Mouse (Mus musculus) hindbrain, embryonic 11.5 days (tissue): ENCODE measurements around the gene Itpripl2. TPM values are rescaled to one million over a fixed set of nuclear protein-coding genes. Genes with fewer than 3 reads are reported as not detected.

Experiments
- ATAC-seq: fragments of 200-750 bp; cut with Nextera tagmentation; 2 replicates; pipeline ENCODE4 v1.8.0; 2017; ENCODE audit warnings: mild to moderate bottlenecking, moderate TSS enrichment, moderate library complexity; ENCODE audit not compliant: low FRiP score
- DNase-seq: peaks from one replicate; pipeline ENCODE4 v3.0.0-alpha.2; 2015; ENCODE audit warnings: low spot score
- H3K27ac ChIP-seq: fragments of 300-500 bp; sonication (generic); 2 replicates; pipeline ENCODE4 v1.5.1; 2014; ENCODE audit warnings: mild to moderate bottlenecking, low read depth, low read length
- H3K27me3 ChIP-seq: fragments of 300-500 bp; sonication (generic); 2 replicates; pipeline ENCODE4 v1.6.1; 2014; ENCODE audit warnings: mild to moderate bottlenecking, low read length, moderate library complexity, mixed read lengths; ENCODE audit not compliant: control insufficient read depth, insufficient read depth
- H3K36me3 ChIP-seq: fragments of 300-500 bp; sonication (generic); 2 replicates; pipeline ENCODE4 v1.6.1; 2014; ENCODE audit warnings: mild to moderate bottlenecking, low read length, moderate library complexity, mixed read lengths; ENCODE audit not compliant: control insufficient read depth, insufficient read depth
- H3K4me1 ChIP-seq: fragments of 300-500 bp; sonication (generic); replicated peaks from 2 replicates; pipeline ENCODE4 v1.6.1; 2014; ENCODE audit warnings: low read length, mixed read lengths; ENCODE audit not compliant: control insufficient read depth, insufficient read depth
- H3K4me2 ChIP-seq: fragments of 300-500 bp; sonication (generic); replicated peaks from 2 replicates; pipeline ENCODE4 v1.6.1; 2014; ENCODE audit warnings: mild to moderate bottlenecking, low read depth, low read length
- H3K4me3 ChIP-seq: fragments of 300-500 bp; sonication (generic); 2 replicates; pipeline ENCODE4 v1.5.1; 2014; ENCODE audit warnings: low read depth, low read length
- H3K9ac ChIP-seq: fragments of 300-500 bp; sonication (generic); 2 replicates; pipeline ENCODE4 v1.6.1; 2014; ENCODE audit warnings: low read depth, low read length
- H3K9me3 ChIP-seq: fragments of 300-500 bp; sonication (generic); 2 replicates; pipeline ENCODE4 v1.6.1; 2016; ENCODE audit warnings: low read length; ENCODE audit not compliant: control insufficient read depth
- WGBS: fragments of 180-500 bp; shearing (Covaris S2); extraction: QIAGEN DNeasy Blood & Tissue Kit; methylation state at CpG from one replicate; pipeline ENCODE4 v1.1.7; 2014; 5-methylcytosine and 5-hydroxymethylcytosine counted together
- polyA plus RNA-seq: library from polyadenylated mRNA; unstranded; fragments of >200 nt; fragmentation: Nextera tagmentation; extraction: Ambion mirVana; gene quantifications from 2 replicates; pipeline ENCODE4 v1.2.1, GENCODE M21; 2014

Gene Itpripl2
- polyA plus RNA-seq, 1 experiment from 2014 or later, result 1.4 TPM

- DNase-seq, result peak; percentile 68
These were observed 54.5 kb downstream of the Itpripl2 start for GRCm38 (mm10) chr7:118437101-118437802.

More at GRCm38 (mm10) chr7:118437101-118437802, 54.5 kb downstream of the Itpripl2 start:
- H3K27me3 ChIP-seq, result no peaks in the 10 kb centered on the region
- H3K9me3 ChIP-seq, result no peaks in the 10 kb centered on the region
- H3K27ac ChIP-seq, result no peak overlapping the region
- no peak for ATAC-seq
- H3K4me3 ChIP-seq, result no peak overlapping the region
- no peak overlapping the region for H3K4me2 ChIP-seq
- WGBS, result 59% methylated on average over 7 of the region's 7 CpGs
- peaks cover 2% of the 10 kb centered on the region; the same call in 1 of the 2 replicates for H3K4me1 ChIP-seq
- no peaks in the 10 kb centered on the region for H3K36me3 ChIP-seq
- H3K9ac ChIP-seq, result no peak overlapping the region

Other genes starting within 250 kb of the Itpripl2 start
- gene Smg1, start 248.3 kb downstream of the Itpripl2 start, polyA plus RNA-seq, result 20.1 and 30.3 TPM in 2 replicates
- 3.1 and 4.1 TPM in 2 replicates for gene Syt17, start 43.8 kb downstream of the Itpripl2 start, polyA plus RNA-seq
- 103 and 115 TPM in 2 replicates for gene Coq7, start 41.4 kb upstream of the Itpripl2 start, polyA plus RNA-seq
- 9.8 and 10.2 TPM in 2 replicates for gene Tmc7, start 92.8 kb upstream of the Itpripl2 start, polyA plus RNA-seq
- gene Tmc5, start 105.3 kb upstream of the Itpripl2 start, polyA plus RNA-seq, result 0.08 and 0.20 TPM in 2 replicates
- 118 and 125 TPM in 2 replicates for gene Gde1, start 213.8 kb upstream of the Itpripl2 start, polyA plus RNA-seq
- 23.7 and 24.5 TPM in 2 replicates for gene Ccp110, start 220.6 kb upstream of the Itpripl2 start, polyA plus RNA-seq
- 74.4 and 83.3 TPM in 2 replicates for gene Vps35l, start 248.3 kb upstream of the Itpripl2 start, polyA plus RNA-seq